Mouse (Mus musculus): ENCODE measurements around the gene Trim21. TPM values are rescaled to one million over a fixed set of nuclear protein-coding genes. Genes with fewer than 3 reads are reported as not detected.

The Trim21 gene
- polyA plus RNA-seq, 1 experiment: 42.5 TPM

DNA sequence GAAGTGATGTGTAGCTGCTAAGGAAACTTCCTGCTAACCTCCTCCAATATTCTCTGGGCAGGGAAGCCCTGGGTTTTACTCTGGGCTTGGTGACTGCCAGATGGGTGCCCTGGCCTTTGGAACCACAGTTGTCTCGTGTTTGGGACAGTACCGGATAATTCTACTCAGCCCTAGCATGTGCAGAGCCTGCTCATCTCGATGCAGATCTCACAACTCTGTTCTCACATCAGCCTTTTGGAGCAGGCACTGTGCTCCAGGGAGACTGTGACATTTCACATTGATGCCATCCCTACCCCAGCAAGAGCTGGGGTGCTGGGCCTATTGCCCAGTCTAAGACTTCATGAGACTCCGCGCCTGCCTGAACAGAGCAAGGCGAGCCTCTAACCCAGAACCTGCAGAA is 56.6 kb downstream of the Trim21 start:
- no peak overlapping the region for H3K27ac ChIP-seq (ENCODE audit: insufficient read depth, low read depth, low read length)
- TF ChIP-seq POLR2A (IDR thresholded peaks at IDR 0.05; ENCODE audit: borderline replicate concordance, low read depth, low read length) (no peak), CTCF (IDR thresholded peaks at IDR 0.05; ENCODE audit: low read depth, low read length) (no peak)

GRCm38 (mm10) chr7:102508066-102508465 is 57.2 kb downstream of the Trim21 start:
- TF ChIP-seq CTCF (IDR thresholded peaks at IDR 0.05; ENCODE audit: low read depth, low read length) (no peak), POLR2A (IDR thresholded peaks at IDR 0.05; ENCODE audit: borderline replicate concordance, low read depth, low read length) (no peak)
- no peak overlapping the region for H3K27ac ChIP-seq (ENCODE audit: insufficient read depth, low read depth, low read length)
- H3K4me3 ChIP-seq (ENCODE audit: insufficient read depth, low read length): no peak overlapping the region
- H3K4me1 ChIP-seq (ENCODE audit: control insufficient read depth, insufficient read depth, low read length): no peaks in the 10 kb centered on the region; the same call in 1 of the 2 replicates

More for the DNA sequence above, 56.6 kb downstream of the Trim21 start:
- Histone ChIP-seq H3K4me1 (ENCODE audit: control insufficient read depth, insufficient read depth, low read length) (peaks cover 2% of the 10 kb centered on the region), H3K4me3 (ENCODE audit: insufficient read depth, low read length) (no peak overlapping the region)

Other genes with a start within 250 kb of the Trim21 start
- gene Rrm1, start 123.8 kb downstream of the Trim21 start, polyA plus RNA-seq (2012; ENCODE audit: insufficient read depth, insufficient read length, missing spikeins): 78.4 and 85.5 TPM in 2 replicates
- not detected in 2 replicates for gene Olfr543, start 83.8 kb downstream of the Trim21 start, polyA plus RNA-seq (2012; ENCODE audit: insufficient read depth, insufficient read length, missing spikeins)
- not detected in 2 replicates for gene Olfr544, start 77.2 kb downstream of the Trim21 start, polyA plus RNA-seq (2012; ENCODE audit: insufficient read depth, insufficient read length, missing spikeins)
- gene Olfr545, start 65.9 kb downstream of the Trim21 start, polyA plus RNA-seq (2012; ENCODE audit: insufficient read depth, insufficient read length, missing spikeins): not detected in 2 replicates
- not detected in 2 replicates for gene Olfr547, start 30.7 kb downstream of the Trim21 start, polyA plus RNA-seq (2012; ENCODE audit: insufficient read depth, insufficient read length, missing spikeins)
- not detected in 2 replicates for gene Olfr548-ps1, start 24.6 kb downstream of the Trim21 start, polyA plus RNA-seq (2012; ENCODE audit: insufficient read depth, insufficient read length, missing spikeins)
- gene Olfr549, start 15.6 kb downstream of the Trim21 start, polyA plus RNA-seq (2012; ENCODE audit: insufficient read depth, insufficient read length, missing spikeins): not detected in 2 replicates
- gene Olfr550, start 6.0 kb upstream of the Trim21 start, polyA plus RNA-seq (2012; ENCODE audit: insufficient read depth, insufficient read length, missing spikeins): not detected in 2 replicates
- gene Olfr551, start 26.4 kb upstream of the Trim21 start, polyA plus RNA-seq (2012; ENCODE audit: insufficient read depth, insufficient read length, missing spikeins): not detected in 2 replicates
- not detected in 2 replicates for gene Olfr552, start 32.3 kb upstream of the Trim21 start, polyA plus RNA-seq (2012; ENCODE audit: insufficient read depth, insufficient read length, missing spikeins)
- not detected in 2 replicates for gene Olfr553, start 52.7 kb upstream of the Trim21 start, polyA plus RNA-seq (2012; ENCODE audit: insufficient read depth, insufficient read length, missing spikeins)
- not detected in 2 replicates for gene Olfr554, start 72.9 kb upstream of the Trim21 start, polyA plus RNA-seq (2012; ENCODE audit: insufficient read depth, insufficient read length, missing spikeins)
- not detected in 2 replicates for gene Olfr555, start 93.3 kb upstream of the Trim21 start, polyA plus RNA-seq (2012; ENCODE audit: insufficient read depth, insufficient read length, missing spikeins)
- not detected in 2 replicates for gene Olfr556, start 99.4 kb upstream of the Trim21 start, polyA plus RNA-seq (2012; ENCODE audit: insufficient read depth, insufficient read length, missing spikeins)
- 9.3 and 10.5 TPM in 2 replicates for gene Trim68, start 121.8 kb upstream of the Trim21 start, polyA plus RNA-seq (2012; ENCODE audit: insufficient read depth, insufficient read length, missing spikeins)
- gene Olfr557, start 130.4 kb upstream of the Trim21 start, polyA plus RNA-seq (2012; ENCODE audit: insufficient read depth, insufficient read length, missing spikeins): not detected in 2 replicates
- gene Olfr558, start 136.7 kb upstream of the Trim21 start, polyA plus RNA-seq (2012; ENCODE audit: insufficient read depth, insufficient read length, missing spikeins): not detected in 2 replicates
- not detected in 2 replicates for gene Olfr33, start 153.6 kb upstream of the Trim21 start, polyA plus RNA-seq (2012; ENCODE audit: insufficient read depth, insufficient read length, missing spikeins)
- not detected in 2 replicates for gene Olfr559, start 162.0 kb upstream of the Trim21 start, polyA plus RNA-seq (2012; ENCODE audit: insufficient read depth, insufficient read length, missing spikeins)
- gene Olfr560, start 193.9 kb upstream of the Trim21 start, polyA plus RNA-seq (2012; ENCODE audit: insufficient read depth, insufficient read length, missing spikeins): not detected in 2 replicates
- not detected in 2 replicates for gene Olfr78, start 194.0 kb upstream of the Trim21 start, polyA plus RNA-seq (2012; ENCODE audit: insufficient read depth, insufficient read length, missing spikeins)
- not detected in 2 replicates for gene Olfr561, start 205.7 kb upstream of the Trim21 start, polyA plus RNA-seq (2012; ENCODE audit: insufficient read depth, insufficient read length, missing spikeins)
- gene Olfr564, start 238.0 kb upstream of the Trim21 start, polyA plus RNA-seq (2012; ENCODE audit: insufficient read depth, insufficient read length, missing spikeins): not detected in 2 replicates